Mouse (Mus musculus) right cerebral cortex, postnatal 14 days (tissue): Measurements from ENCODE around the gene Eif4a1.
A peak's percentile ranks its signal among the peaks of the same experiment; 100 is the strongest.
"Not testable (repeated sequence)": the region's sequence is repeated elsewhere in the genome, so short reads cannot be mapped to it uniquely, and the experiment has no call there.

ENCODE experiments used
- DNase-seq: peaks from one replicate; pipeline ENCODE4 v3.0.0; 2022

The Eif4a1 gene

DNA sequence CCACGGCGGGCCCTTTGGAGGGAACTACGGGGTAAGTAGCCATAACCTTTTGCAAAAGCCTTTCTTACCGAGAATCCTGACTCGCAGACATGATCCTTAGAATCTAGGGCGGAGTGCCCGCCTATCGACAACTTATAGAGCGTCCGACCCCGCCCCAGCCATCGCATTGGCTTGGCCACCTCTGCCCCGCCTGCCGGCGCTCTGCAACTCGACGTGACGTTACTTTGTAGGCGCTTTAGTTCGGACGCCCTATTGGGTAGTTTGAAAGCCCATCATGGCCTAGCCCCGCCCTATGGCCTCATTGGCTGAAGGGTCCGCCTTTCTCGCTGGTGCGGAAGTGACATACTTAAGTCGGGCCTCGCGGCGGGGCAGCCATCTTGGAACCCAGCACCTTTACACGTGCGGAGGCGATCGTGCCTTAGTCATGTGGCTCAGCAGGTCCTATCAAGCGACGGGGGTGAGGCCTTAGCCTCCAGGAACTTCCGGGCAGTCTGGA, at the start of gene Eif4a1:
TSS of gene Eif4a1 (minus strand) at position 213 of the 496 bp plus-strand sequence.
- peak; percentile 99 for DNase-seq

GRCm38 (mm10) chr11:69720852-69721251, 48.6 kb upstream of the Eif4a1 start:
- no peak for DNase-seq

GRCm38 (mm10) chr11:69719423-69719822, 47.2 kb upstream of the Eif4a1 start:
- no peak for DNase-seq

GRCm38 (mm10) chr11:69718661-69719060, 46.4 kb upstream of the Eif4a1 start:
- DNase-seq: no peak

- no peak for DNase-seq
Measured at GRCm38 (mm10) chr11:69716953-69717352, 44.7 kb upstream of the Eif4a1 start.

GRCm38 (mm10) chr11:69715929-69716328, 43.7 kb upstream of the Eif4a1 start:
- DNase-seq: no peak

GRCm38 (mm10) chr11:69715482-69715881, 43.3 kb upstream of the Eif4a1 start:
- peak; percentile 30 for DNase-seq

GRCm38 (mm10) chr11:69714636-69715329, 42.6 kb upstream of the Eif4a1 start:
- DNase-seq: no peak

GRCm38 (mm10) chr11:69712954-69713672, 40.9 kb upstream of the Eif4a1 start:
- DNase-seq: no peak

DNA sequence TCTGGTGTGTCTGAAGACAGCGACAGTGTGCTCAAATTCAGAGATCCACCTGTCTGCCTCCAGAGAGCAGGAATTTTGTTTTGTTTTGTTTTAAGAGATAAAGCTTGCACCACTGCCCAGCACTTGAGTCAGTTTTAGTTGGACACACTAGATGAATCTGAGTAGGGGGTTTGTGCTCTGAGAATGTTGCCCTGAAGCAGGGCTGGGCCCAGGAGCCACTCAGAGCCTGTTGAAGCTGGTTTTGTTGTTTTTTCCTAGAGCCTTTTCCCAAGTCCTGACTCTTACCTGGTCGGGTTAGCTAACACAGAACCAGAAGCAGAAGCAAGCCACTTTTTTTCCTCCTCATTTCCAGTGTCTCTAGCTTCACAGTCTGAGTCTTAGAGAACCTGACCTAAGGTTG, 38.9 kb upstream of the Eif4a1 start:
- DNase-seq: no peak

GRCm38 (mm10) chr11:69710470-69710869, 38.2 kb upstream of the Eif4a1 start:
- DNase-seq: no peak

DNA sequence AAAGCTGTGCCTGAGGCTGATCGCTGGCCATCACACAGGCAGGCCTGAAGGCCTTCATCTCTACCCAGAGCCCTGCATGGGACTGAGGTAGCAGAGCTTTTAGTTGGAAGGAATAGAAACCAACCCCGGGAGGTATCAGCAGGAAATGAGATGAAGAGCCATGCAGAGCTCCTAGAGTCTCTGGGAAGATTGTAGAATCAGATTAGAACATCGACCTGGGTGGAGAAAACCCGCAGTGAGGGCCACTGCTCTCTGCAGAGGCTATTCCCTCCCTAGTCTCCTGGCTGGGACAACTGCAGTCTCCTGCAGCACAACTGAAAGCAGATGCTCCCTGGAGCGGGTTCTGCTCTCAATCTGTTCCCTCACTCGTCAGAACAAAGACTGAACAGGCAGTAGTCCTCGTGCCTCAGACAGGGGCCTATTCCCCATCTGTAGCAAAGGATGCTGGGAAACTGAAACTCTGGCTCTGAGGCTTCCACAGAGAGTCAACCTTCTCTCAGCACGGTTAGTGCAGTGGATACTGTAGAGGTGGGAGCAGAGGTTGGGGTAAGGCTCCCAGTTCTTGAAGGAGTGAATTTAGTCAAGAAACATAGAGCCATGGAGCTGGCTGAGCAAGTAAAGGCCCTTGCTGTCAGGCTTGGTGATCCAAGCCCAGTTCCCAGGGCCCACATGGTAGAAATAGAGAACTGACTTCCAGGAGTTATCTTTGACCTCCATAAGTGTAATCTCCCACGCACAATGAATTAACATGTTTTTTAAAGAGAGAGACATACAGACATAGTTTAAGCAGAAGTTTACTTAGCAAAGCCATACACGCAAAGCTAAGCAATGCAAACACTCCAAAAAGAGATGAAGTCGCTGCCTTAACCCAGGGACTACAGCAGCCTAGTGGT, 37.6 kb upstream of the Eif4a1 start:
- no peak for DNase-seq

DNA sequence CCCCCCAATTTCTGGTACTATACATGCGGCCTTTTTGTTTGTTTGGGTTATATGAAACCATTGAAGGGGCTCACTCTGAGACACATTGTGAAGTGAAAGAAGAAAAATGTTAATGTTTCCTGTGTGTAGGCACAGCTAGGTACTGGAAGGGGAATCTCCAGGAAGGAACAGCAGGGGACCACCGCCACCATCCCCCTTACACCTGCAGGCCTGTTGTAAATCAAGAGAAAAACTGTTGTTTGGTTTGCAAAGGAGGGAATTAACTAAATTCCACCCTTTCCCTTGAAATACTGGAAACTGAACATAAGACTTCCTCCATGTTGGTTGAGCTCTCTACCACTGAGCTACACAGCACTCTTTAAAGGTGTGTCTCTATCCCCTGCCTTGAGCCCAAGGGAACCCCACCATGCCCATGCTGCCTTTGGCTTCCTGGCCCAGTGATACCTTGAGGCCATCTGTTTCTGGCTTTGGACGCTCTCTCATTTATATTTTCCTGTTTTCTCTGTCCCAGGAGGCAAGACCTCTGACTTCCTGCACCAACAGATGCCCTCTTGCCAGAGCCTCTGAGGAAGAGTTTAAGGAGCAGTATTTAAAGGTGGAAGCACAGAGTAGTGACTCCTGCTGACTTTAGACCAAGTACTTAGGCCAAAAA, 36.5 kb upstream of the Eif4a1 start:
- no peak for DNase-seq

- no peak for DNase-seq
Measured at GRCm38 (mm10) chr11:69707873-69708381, 35.7 kb upstream of the Eif4a1 start.

DNA sequence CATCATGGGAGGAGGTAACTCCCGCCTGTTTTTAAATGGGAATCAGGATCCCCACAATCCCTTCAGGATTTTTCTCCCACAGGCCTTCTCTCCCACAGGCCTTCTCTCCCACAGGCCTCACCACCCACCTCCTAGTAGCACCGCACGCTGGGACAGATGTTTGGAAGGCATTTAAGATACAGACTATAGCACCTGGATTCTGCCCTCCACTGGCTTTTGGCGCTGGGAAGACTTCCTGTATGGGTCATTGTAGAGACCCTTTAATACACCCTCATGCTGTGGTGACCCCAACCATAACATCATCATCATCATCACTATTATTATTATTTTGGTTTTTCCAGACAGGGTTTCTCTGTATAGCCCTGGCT, 35.2 kb upstream of the Eif4a1 start:
- DNase-seq: no peak

- no peak for DNase-seq
Measured at GRCm38 (mm10) chr11:69706775-69707479, 34.7 kb upstream of the Eif4a1 start.

DNA sequence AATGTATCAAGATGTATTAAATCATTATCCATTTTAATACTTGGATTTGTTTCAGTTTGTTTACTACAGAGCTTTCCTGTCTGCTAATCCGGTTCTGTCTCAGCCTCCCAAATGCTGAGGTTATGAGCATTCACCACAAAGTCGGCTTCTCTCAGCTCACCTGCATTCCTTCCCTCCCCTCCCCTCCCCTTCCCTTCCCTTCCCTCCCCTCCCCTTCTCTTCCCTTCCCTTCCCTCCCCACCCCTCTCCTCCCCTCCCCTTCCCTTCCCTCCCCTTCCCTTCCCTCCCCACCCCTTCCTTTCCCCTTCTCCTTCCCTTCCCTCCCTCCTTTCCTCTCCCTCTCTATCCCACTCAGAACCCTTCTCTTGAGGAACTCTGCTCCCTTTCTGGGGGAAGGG, 32.4 kb upstream of the Eif4a1 start:
- DNase-seq: no peak

DNA sequence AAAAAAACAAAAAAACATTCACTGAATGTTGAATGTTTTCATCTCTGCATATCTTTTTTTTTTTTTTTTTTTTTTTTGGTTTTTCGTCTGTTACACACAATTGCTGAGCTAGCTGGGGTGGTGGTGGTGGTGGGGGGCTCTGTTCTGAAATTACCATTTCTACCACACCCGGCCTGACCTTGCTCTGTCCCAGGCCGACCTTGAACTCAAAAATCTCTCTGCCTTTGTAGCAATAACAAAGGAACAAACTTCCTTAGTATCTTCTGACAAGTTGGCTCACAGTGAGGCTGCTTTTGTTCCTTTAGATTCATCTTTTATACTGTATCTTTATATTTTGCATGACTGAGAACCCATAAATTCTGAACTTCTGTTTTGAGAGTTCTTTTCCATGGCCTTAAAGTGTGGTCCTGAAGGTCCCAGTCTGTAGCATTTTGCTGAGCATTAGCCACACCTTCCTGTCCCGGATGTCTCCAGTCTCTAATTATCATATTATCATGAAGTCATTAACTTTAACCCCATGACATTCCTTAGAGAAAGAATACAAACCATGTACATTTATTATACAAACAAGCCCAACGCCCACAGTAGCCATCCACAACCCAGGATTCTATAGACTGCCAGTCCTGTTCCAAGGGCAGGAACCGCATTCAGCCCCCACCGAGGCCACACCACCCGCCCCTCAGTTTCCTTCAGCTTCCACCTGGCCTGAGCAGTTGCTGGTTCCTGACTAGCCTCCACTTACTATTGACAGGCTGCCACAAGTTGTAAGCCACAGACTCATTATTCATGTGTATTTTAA, 31.8 kb upstream of the Eif4a1 start:
- DNase-seq: no peak

GRCm38 (mm10) chr11:69703381-69703780, 31.2 kb upstream of the Eif4a1 start:
- not testable (repeated sequence) for DNase-seq

- not testable (repeated sequence) for DNase-seq
Measured at GRCm38 (mm10) chr11:69702886-69703285, 30.7 kb upstream of the Eif4a1 start.

GRCm38 (mm10) chr11:69699595-69699994, 27.4 kb upstream of the Eif4a1 start:
- DNase-seq: no peak
